Mouse (Mus musculus) layer of hippocampus, adult 11-12 months (tissue): ENCODE data around the gene Olfr1341.

Experiments
- DNase-seq: peaks from one replicate; pipeline ENCODE4 v3.0.0; 2022; ENCODE audit warnings: low spot score

The Olfr1341 gene

DNA sequence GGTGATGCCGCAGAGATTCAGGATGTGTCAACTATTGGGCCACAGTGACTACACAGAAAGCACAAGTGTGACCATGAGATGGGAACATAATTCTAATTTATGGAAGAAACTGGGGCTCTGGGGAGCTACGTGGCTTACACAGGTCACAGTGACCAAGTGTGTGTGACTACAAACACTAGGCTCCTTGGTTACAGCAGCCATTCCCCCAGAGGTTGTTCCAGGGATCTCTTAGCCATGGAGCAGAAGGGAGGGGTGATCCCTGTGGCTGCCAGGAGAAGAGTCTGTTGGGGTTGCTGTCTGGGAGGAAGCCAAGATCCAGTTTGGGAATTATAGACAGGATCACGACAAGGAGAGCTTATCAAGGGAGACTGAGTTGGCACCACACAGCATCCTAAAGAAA, at the start of gene Olfr1341:
Gene Olfr1341 (plus strand): TSS at position 301 of the 400 bp plus-strand sequence.
- no peak for DNase-seq

DNA sequence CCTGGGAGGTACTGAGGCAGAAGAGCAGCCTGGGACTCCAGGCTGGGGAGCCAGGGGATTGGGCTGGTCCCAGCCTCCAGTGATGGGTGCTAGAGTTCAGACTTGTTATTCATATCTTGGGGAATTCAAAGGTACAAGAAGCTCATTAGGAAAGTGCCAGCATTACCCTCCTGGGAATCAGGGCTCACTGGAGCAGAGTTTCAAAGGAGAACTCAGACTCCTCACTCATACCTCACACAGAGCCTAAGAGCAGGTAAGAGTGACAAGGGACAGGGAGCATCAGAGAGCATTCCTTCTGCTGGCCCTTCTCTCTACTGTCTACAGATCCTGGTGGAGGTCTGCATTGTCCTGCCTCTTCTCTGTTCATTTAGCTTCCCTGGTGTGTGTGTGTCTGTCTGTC, 44.7 kb upstream of the Olfr1341 start, which contains the start of gene Olfr62:
Gene Olfr62 (plus strand): TSS at position 301 of the 400 bp plus-strand sequence.
- no peak for DNase-seq

GRCm38 (mm10) chr4:118687086-118687485, 16.2 kb upstream of the Olfr1341 start:
- DNase-seq: no peak

GRCm38 (mm10) chr4:118692412-118692973, 10.8 kb upstream of the Olfr1341 start, which contains the start of gene Olfr1342:
Gene Olfr1342, minus strand, starts transcription at chr4:118692756.
- no peak for DNase-seq

DNA sequence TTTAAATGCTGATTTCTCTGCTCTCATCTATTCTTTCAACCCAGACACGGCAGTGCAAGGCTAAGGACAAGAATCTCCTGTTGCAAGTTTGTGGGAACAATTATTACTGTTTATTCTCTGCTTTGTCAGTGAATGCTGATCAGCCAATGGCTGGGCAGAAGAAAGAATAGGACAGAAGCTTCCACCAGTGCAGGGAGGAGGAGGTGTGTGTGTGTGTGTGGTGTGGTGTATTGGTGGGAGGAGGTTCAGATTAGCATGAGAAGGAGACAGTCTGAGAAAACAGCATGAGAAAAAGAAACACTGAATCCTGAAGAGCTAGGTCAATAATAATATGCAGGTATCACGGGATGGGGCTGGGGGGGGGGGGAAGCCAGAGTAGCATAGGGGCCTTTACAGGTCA, 9.5 kb upstream of the Olfr1341 start:
- no peak for DNase-seq

- no peak for DNase-seq
These were observed 4.8 kb downstream of the Olfr1341 start for GRCm38 (mm10) chr4:118708086-118708485.

DNA sequence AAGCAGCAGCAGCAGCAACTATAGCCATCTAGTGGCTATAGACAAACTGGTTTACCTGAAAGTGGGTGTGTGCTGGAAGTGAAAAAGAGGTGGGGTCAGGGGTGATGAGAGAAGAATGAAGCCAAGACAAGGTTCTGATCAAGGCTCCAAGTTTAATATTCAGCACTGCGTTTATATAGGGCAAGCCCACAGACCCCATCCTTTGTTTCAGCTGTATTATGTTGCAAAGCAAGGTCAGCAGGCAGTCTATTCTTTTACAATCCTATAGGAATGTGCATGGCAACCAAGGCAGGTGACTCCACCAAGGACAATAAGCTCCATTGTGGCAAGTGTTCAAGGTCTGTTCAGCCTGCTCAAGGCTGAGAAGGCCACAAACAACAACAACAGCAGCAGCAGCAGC, 8.3 kb downstream of the Olfr1341 start:
- no peak for DNase-seq

- no peak for DNase-seq
These were observed 16.5 kb downstream of the Olfr1341 start, which contains the start of gene Olfr1340 for GRCm38 (mm10) chr4:118719838-118720237. Gene Olfr1340, plus strand, starts transcription at chr4:118720138.

DNA sequence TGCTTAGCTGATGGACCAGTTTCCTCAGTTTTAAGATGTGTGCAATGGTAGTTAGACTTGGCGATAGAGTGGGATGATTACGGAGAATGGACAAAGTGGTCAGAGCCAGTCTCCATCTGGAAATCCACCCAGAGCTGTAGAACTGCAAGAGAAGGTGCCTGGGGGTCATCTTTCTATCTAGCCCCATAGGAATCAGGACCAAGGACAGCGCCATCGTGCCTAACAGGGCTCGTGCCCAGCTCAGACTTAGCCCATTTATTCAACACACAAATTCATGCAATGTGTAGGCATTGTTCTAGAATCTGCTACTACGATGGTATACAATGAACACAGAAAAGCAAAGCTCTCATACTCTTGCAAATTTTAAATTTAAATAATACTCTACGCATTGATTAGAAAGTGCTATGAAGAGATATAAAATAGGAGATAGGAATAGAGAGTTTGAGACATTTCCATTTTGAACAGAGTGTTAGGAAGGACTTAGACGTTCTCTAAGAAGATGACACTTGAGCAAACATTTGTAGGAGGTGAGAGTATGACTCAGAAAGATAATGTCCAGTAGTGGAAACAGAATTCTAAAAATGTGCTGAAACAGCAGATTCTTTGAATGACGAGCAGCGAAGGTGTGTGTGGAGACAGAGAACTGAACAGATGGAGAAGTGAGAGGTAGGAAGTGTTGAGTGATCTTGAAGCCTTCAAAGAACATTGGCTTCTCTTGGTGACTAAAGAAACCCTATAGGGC, 18.6 kb downstream of the Olfr1341 start:
- no peak for DNase-seq

DNA sequence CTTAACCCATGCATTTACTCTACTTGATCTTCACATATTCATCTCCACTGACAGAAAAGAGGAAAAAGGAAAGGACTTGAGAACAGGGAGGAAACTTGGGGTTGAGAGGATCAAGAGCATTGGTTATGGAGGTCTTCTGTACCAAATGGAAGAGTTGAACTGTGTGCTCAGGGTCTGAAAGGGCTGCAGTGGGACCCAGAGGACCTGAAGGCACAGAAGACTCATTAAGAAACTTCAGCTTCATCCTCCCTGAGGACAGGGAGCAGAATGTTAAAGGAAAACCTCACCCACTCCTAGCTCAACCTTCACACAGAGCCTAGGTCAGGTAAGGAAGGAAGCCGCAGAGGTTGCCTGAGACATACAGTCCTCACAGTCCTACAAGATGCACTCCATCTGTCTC, 28.6 kb downstream of the Olfr1341 start, which contains the start of gene Olfr1339:
Gene Olfr1339 (plus strand): TSS at position 301 of the 400 bp plus-strand sequence.
- no peak for DNase-seq

- DNase-seq: no peak
These were observed 36.3 kb downstream of the Olfr1341 start for GRCm38 (mm10) chr4:118739574-118739973.

- DNase-seq: no peak
These were observed 37.8 kb downstream of the Olfr1341 start for GRCm38 (mm10) chr4:118740988-118741698.

DNA sequence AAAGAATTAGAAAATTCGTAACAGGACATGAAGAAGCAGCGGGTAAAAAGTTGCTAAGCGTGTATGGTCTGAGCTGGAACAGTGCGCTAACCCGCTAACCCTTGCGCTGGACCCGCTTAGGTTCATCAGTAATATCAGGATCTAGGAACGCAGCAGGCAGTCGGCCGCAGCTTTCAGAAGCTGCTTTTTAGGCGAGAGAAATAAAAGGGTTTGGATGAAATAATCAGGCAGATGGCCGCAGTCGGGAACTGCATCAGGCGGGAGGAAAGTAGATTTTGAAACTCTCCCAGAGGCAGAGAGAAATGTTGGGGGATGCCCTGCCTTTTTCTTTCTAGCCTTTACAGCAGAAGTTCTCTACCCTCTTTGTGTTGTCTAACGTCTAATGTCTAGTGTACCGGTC, 38.6 kb downstream of the Olfr1341 start:
- DNase-seq: no peak

DNA sequence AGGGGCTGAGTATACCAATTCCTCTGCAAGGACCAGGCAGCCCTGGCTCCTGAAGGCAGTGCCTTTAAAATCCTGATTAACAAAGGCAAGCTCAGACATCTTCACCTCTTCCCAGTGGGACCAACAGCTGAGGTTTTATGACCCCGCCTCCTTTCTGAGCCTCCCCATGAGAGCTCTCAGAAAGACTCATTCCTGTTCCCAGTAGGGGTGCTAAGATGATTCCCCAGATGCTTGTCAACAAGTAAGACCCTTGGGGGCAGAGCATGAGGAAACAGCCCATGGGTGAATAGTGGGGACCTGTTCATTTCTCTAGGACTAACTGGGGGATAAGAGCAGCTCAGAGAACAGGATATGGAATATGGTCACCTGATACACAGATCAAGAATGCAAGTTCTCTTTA, 55.3 kb downstream of the Olfr1341 start, which contains the start of gene Olfr1338:
Gene Olfr1338 (minus strand): TSS at position 101 of the 400 bp plus-strand sequence.
- DNase-seq: no peak
